Mouse (Mus musculus) hindbrain, embryonic 14.5 days (tissue): ENCODE data around the gene Acad11. TPM values are rescaled to one million over a fixed set of nuclear protein-coding genes. Genes with fewer than 3 reads are reported as not detected.

Experiments
- polyA plus RNA-seq: library from polyadenylated mRNA; unstranded; fragments of >200 nt; fragmentation: Nextera tagmentation; extraction: Ambion mirVana; gene quantifications from 2 replicates; pipeline ENCODE4 v1.2.1, GENCODE M21; 2014

The Acad11 gene
- polyA plus RNA-seq, 1 experiment from 2014 or later, result 7.6 TPM

Other genes with a start within 250 kb of the Acad11 start
- 2.6 and 4.3 TPM in 2 replicates for gene Nphp3, start 60.8 kb upstream of the Acad11 start, polyA plus RNA-seq
- gene Gm28305, start 22.7 kb upstream of the Acad11 start, polyA plus RNA-seq, result not detected in 2 replicates
- gene Uba5, start 243 bp upstream of the Acad11 start, polyA plus RNA-seq, result 81.5 TPM in 2 replicates
- gene Ackr4, start 63.6 kb downstream of the Acad11 start, polyA plus RNA-seq, result 1.3 and 1.5 TPM in 2 replicates
- 25.3 and 25.5 TPM in 2 replicates for gene Dnajc13, start 199.6 kb downstream of the Acad11 start, polyA plus RNA-seq